Mouse (Mus musculus) liver, embryonic 15.5 days (tissue): ENCODE results near the gene Adamts2. TPM values are rescaled to one million over a fixed set of nuclear protein-coding genes. Genes with fewer than 3 reads are reported as not detected.

ENCODE experiments used
- ATAC-seq: fragments of 200-750 bp; cut with Nextera tagmentation; 2 replicates; pipeline ENCODE4 v1.8.0; 2017; ENCODE audit warnings: moderate number of reproducible peaks, mild to moderate bottlenecking, moderate library complexity; ENCODE audit not compliant: insufficient read depth
- H3K27ac ChIP-seq: fragments of 300-500 bp; sonication (generic); replicated peaks from 2 replicates; pipeline ENCODE4 v1.5.1; 2015; ENCODE audit warnings: mild to moderate bottlenecking, inconsistent platforms
- H3K27me3 ChIP-seq: fragments of 300-500 bp; sonication (generic); 2 replicates; pipeline ENCODE4 v1.6.1; 2015; ENCODE audit warnings: mild to moderate bottlenecking, inconsistent platforms
- H3K36me3 ChIP-seq: fragments of 300-500 bp; sonication (generic); replicated peaks from 2 replicates; pipeline ENCODE4 v1.6.1; 2015; ENCODE audit warnings: moderate library complexity, mild to moderate bottlenecking, inconsistent platforms
- H3K4me1 ChIP-seq: fragments of 300-500 bp; sonication (generic); replicated peaks from 2 replicates; pipeline ENCODE4 v1.6.1; 2015; ENCODE audit warnings: inconsistent platforms
- H3K4me2 ChIP-seq: fragments of 300-500 bp; sonication (generic); 2 replicates; pipeline ENCODE4 v1.6.1; 2015; ENCODE audit warnings: moderate library complexity, mild to moderate bottlenecking, inconsistent platforms
- H3K4me3 ChIP-seq: fragments of 300-500 bp; sonication (generic); replicated peaks from 2 replicates; pipeline ENCODE4 v1.5.1; 2015; ENCODE audit warnings: mild to moderate bottlenecking, inconsistent platforms
- H3K9ac ChIP-seq: fragments of 300-500 bp; sonication (generic); 2 replicates; pipeline ENCODE4 v1.6.1; 2015; ENCODE audit warnings: moderate library complexity, mild to moderate bottlenecking, inconsistent platforms
- H3K9me3 ChIP-seq: fragments of 300-500 bp; sonication (generic); replicated peaks from 2 replicates; pipeline ENCODE4 v1.6.1; 2016; ENCODE audit warnings: inconsistent platforms
- WGBS: fragments of 180-500 bp; shearing (Covaris S2); methylation state at CpG from one replicate; pipeline ENCODE4 v1.1.7; 2015; ENCODE audit warnings: mixed read lengths; ENCODE audit not compliant: insufficient replicate concordance; 5-methylcytosine and 5-hydroxymethylcytosine counted together
- polyA plus RNA-seq: library from polyadenylated mRNA; unstranded; fragments of >200 nt; fragmentation: Nextera tagmentation; extraction: Ambion mirVana; gene quantifications from 2 replicates; pipeline ENCODE4 v1.2.1, GENCODE M21; 2015

The Adamts2 gene
- polyA plus RNA-seq, 1 experiment from 2014 or later, result 1.4 TPM

GRCm38 (mm10) chr11:50648143-50648807 is 46.4 kb downstream of the Adamts2 start:
- Histone ChIP-seq H3K9ac (no peak overlapping the region), H3K4me2 (no peak overlapping the region), H3K9me3 (no peaks in the 10 kb centered on the region), H3K36me3 (no peaks in the 10 kb centered on the region), H3K4me3 (no peak overlapping the region), H3K27me3 (no peaks in the 10 kb centered on the region), H3K4me1 (no peaks in the 10 kb centered on the region), H3K27ac (no peak overlapping the region)
- 56% methylated on average over 4 of the region's 4 CpGs for WGBS
- ATAC-seq, result no peak

DNA sequence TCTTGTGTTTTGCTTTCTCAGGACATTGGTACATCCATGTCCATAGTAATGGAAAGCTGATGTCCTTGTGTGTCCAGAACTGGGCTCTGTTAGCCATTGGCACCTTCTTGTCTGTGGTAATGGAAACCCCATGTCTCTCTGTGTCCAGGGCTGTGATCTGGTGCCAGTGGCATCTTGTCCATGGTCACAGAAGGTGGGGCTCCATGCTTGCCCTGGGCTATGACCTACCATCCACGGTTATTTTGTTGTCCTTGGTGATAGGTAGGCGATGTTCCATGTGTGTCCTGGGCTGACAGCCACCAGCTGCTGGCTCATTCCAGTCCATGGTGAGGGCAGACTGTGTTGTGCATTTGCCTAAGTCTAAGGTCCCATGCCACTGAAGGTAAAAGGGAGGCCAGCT is 48.2 kb downstream of the Adamts2 start:
- WGBS, result 42% methylated on average over 2 of the region's 2 CpGs
- no peak for ATAC-seq
- H3K4me3 ChIP-seq, result no peak overlapping the region
- H3K4me2 ChIP-seq, result no peak overlapping the region
- H3K27ac ChIP-seq, result no peak overlapping the region
- no peaks in the 10 kb centered on the region for H3K27me3 ChIP-seq
- H3K9me3 ChIP-seq, result no peaks in the 10 kb centered on the region
- H3K4me1 ChIP-seq, result no peaks in the 10 kb centered on the region
- no peak overlapping the region for H3K9ac ChIP-seq
- no peaks in the 10 kb centered on the region for H3K36me3 ChIP-seq

DNA sequence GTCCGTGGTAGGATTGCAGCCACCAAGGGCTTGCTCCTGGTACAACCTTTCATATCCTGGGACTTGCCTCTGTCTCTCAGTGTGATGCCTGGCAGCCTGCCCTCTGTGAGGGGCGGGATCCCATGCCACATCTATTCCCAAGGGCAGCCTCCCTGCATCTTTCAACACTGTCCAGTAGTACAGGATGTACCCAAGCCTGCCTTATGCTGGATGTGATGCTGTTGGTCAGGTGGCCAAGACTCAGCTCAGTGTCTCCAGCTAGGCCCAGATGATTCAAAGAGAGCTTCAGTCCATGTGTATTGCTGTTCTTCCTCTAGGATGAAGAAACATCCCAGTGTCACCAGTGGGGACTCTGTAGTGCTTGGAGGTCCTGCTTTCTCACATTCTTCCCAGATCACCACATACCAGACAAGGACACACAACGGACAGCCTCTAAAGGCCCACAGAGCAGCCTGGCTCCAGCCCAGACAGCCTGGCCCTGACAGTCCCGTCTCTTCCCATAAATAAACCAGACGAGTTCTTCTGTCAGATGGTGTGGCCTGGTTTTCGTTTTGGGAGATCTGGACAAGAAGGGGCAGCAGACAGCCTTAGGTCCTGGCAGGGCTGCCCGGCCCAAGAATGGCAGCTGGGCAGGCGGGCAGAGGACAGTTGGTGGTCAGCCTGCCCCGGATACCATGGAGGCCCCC is 52.0 kb downstream of the Adamts2 start:
- no peaks in the 10 kb centered on the region for H3K9me3 ChIP-seq
- no peaks in the 10 kb centered on the region for H3K27me3 ChIP-seq
- H3K4me1 ChIP-seq, result no peaks in the 10 kb centered on the region
- no peaks in the 10 kb centered on the region for H3K36me3 ChIP-seq
- H3K9ac ChIP-seq, result no peak overlapping the region
- no peak for ATAC-seq
- H3K4me2 ChIP-seq, result no peak overlapping the region
- 47% methylated on average over 9 of the region's 9 CpGs for WGBS
- no peak overlapping the region for H3K27ac ChIP-seq
- no peak overlapping the region for H3K4me3 ChIP-seq

DNA sequence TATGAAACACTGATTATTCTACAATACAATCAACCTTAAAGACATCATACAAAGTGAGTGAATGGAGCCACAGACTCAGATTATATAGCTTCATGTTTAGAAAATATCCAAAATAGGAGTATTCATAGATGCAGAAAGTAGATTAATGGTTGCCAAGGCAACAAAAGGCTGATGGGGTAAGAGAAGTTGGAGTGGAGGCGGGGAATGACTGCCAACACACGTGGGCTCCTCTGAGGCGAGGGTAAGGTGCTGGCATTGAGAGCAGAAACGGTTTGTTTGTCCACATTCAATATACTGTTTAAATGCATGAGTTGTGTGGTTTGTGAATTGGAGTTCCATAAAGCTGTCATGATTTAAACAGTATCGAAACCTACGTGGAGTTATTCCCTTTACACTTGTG is 56.9 kb downstream of the Adamts2 start:
- no peak overlapping the region for H3K4me3 ChIP-seq
- no peak for ATAC-seq
- H3K27ac ChIP-seq, result no peak overlapping the region
- 65% methylated on average over 6 of the region's 6 CpGs for WGBS
- no peak overlapping the region for H3K9ac ChIP-seq
- H3K36me3 ChIP-seq, result no peaks in the 10 kb centered on the region
- H3K4me2 ChIP-seq, result no peak overlapping the region
- no peaks in the 10 kb centered on the region for H3K4me1 ChIP-seq
- no peaks in the 10 kb centered on the region for H3K9me3 ChIP-seq
- no peaks in the 10 kb centered on the region for H3K27me3 ChIP-seq

DNA sequence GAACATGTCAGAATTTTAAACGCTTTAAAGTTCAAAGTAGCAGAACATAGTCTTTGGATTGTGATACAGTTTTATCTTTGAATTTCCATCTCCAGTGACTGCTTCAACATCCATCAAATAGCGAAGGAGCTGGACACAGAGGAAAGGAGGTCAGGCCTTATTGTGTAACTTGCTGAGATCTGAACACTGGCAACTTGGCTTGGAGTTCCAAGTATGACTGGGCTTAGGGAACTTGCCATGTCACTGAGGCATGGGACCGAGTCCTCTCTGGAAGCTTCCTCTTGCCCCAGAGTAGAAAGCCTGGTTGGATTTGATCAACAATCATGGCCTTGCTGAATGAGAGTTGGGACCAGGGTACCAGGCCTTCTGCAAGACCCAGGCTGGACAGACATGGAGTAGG is 60.3 kb downstream of the Adamts2 start:
- Histone ChIP-seq H3K36me3 (no peaks in the 10 kb centered on the region), H3K4me2 (no peak overlapping the region), H3K9ac (no peak overlapping the region), H3K4me1 (no peaks in the 10 kb centered on the region), H3K27me3 (no peaks in the 10 kb centered on the region), H3K9me3 (no peaks in the 10 kb centered on the region), H3K27ac (no peak overlapping the region), H3K4me3 (no peak overlapping the region)
- ATAC-seq, result no peak
- WGBS, result 64% methylated on average over 3 of the region's 3 CpGs

GRCm38 (mm10) chr11:50664826-50665225 is 62.9 kb downstream of the Adamts2 start:
- no peak for ATAC-seq

GRCm38 (mm10) chr11:50669542-50670362 is 67.9 kb downstream of the Adamts2 start:
- Histone ChIP-seq H3K9me3 (no peaks in the 10 kb centered on the region), H3K27me3 (no peaks in the 10 kb centered on the region), H3K4me1 (no peaks in the 10 kb centered on the region), H3K4me3 (no peak overlapping the region), H3K4me2 (no peak overlapping the region), H3K9ac (no peak overlapping the region), H3K36me3 (no peaks in the 10 kb centered on the region), H3K27ac (no peak overlapping the region)
- 59% methylated on average over 9 of the region's 9 CpGs for WGBS
- ATAC-seq, result no peak

More at GRCm38 (mm10) chr11:50664826-50665225, 62.9 kb downstream of the Adamts2 start:
- Histone ChIP-seq H3K4me2 (no peak overlapping the region), H3K4me3 (no peak overlapping the region), H3K27ac (no peak overlapping the region), H3K4me1 (no peaks in the 10 kb centered on the region), H3K9me3 (no peaks in the 10 kb centered on the region), H3K9ac (no peak overlapping the region), H3K36me3 (no peaks in the 10 kb centered on the region), H3K27me3 (no peaks in the 10 kb centered on the region)
- WGBS, result 46% methylated on average over 4 of the region's 4 CpGs

- Histone ChIP-seq H3K27ac (no peak overlapping the region), H3K9me3 (no peaks in the 10 kb centered on the region), H3K9ac (no peak overlapping the region), H3K4me3 (no peak overlapping the region), H3K27me3 (no peaks in the 10 kb centered on the region), H3K4me1 (no peaks in the 10 kb centered on the region), H3K36me3 (no peaks in the 10 kb centered on the region), H3K4me2 (no peak overlapping the region)
- ATAC-seq, result no peak
- 63% methylated on average over 5 of the region's 5 CpGs for WGBS
These were observed 68.5 kb downstream of the Adamts2 start for GRCm38 (mm10) chr11:50670363-50670725.

GRCm38 (mm10) chr11:50670881-50671280 is 69.0 kb downstream of the Adamts2 start:
- Histone ChIP-seq H3K9ac (no peak overlapping the region), H3K4me1 (no peaks in the 10 kb centered on the region), H3K4me3 (no peak overlapping the region), H3K9me3 (no peaks in the 10 kb centered on the region), H3K4me2 (no peak overlapping the region), H3K27me3 (no peaks in the 10 kb centered on the region), H3K36me3 (no peaks in the 10 kb centered on the region), H3K27ac (no peak overlapping the region)
- WGBS, result 62% methylated on average over 1 of the region's 1 CpGs
- ATAC-seq, result no peak

DNA sequence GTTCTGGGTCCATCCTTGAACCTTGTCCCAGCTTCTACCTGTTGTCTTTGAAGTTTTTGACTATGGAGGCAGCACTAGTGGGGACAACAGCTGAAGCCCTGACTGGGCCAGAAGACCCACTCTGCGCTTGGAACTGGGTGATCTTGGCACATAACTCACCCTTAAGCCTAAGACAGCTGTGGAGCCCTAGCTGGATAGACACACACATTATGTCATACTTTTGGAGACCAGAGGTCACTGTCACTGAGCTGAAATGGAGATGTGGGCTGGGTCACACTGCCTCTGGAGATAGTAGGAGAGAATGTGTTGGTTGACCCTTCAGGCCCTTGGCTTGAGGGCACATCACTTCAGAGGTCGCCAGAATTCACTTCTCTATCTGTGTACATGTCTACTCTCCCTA is 69.5 kb downstream of the Adamts2 start:
- WGBS, result 39% methylated on average over 2 of the region's 2 CpGs
- Histone ChIP-seq H3K36me3 (no peaks in the 10 kb centered on the region), H3K4me1 (no peaks in the 10 kb centered on the region), H3K27ac (no peak overlapping the region), H3K4me3 (no peak overlapping the region), H3K9me3 (no peaks in the 10 kb centered on the region), H3K9ac (no peak overlapping the region), H3K27me3 (no peaks in the 10 kb centered on the region), H3K4me2 (no peak overlapping the region)
- ATAC-seq, result no peak

DNA sequence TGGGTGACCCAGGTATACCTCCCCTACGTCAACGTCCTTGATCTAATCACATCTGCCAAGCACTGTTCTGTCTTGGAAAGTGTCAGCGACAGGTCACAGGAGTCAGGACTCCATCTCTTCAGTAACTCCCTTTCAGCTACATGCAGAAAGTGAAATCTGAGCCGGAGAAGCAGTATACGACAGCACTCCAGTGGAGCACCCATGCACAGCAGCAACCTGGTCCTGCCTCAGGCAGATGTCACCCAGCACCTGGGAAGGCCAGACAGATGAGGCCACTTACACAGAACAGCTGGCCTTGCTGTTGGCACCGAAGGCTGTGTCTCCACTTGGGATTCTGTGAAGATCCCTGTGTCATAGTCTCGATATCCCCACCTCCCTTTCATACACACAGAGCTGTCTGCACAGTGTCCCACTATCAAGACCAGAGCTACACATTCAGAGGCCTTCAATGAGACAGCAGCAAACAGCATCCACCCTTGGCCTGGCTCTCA is 70.0 kb downstream of the Adamts2 start:
- no peaks in the 10 kb centered on the region for H3K4me1 ChIP-seq

More for the DNA sequence above, 70.0 kb downstream of the Adamts2 start:
- Histone ChIP-seq H3K4me2 (no peak overlapping the region), H3K27me3 (no peaks in the 10 kb centered on the region), H3K9me3 (no peaks in the 10 kb centered on the region), H3K9ac (no peak overlapping the region), H3K4me3 (no peak overlapping the region), H3K36me3 (no peaks in the 10 kb centered on the region), H3K27ac (no peak overlapping the region)
- 63% methylated on average over 7 of the region's 7 CpGs for WGBS
- no peak for ATAC-seq
